Mouse (Mus musculus) hindbrain, embryonic 12.5 days (tissue): ENCODE measurements around the gene Med15. TPM values are rescaled to one million over a fixed set of nuclear protein-coding genes. Genes with fewer than 3 reads are reported as not detected.
A peak's percentile ranks its signal among the peaks of the same experiment; 100 is the strongest.

Experiments used
- ATAC-seq: fragments of 200-750 bp; cut with Nextera tagmentation; 2 replicates; pipeline ENCODE4 v1.8.0; 2017; ENCODE audit warnings: moderate TSS enrichment; ENCODE audit not compliant: low FRiP score
- H3K27ac ChIP-seq: fragments of 300-500 bp; sonication (generic); 2 replicates; pipeline ENCODE4 v1.5.1; 2016; ENCODE audit warnings: mild to moderate bottlenecking
- H3K27me3 ChIP-seq: fragments of 300-500 bp; sonication (generic); 2 replicates; pipeline ENCODE4 v1.6.1; 2016; ENCODE audit warnings: mild to moderate bottlenecking
- H3K36me3 ChIP-seq: fragments of 300-500 bp; sonication (generic); 2 replicates; pipeline ENCODE4 v1.6.1; 2016; ENCODE audit warnings: mild to moderate bottlenecking
- H3K4me1 ChIP-seq: fragments of 300-500 bp; sonication (generic); 2 replicates; pipeline ENCODE4 v1.6.1; 2016
- H3K4me2 ChIP-seq: fragments of 300-500 bp; sonication (generic); replicated peaks from 2 replicates; pipeline ENCODE4 v1.6.1; 2016; ENCODE audit warnings: mild to moderate bottlenecking
- H3K4me3 ChIP-seq: fragments of 300-500 bp; sonication (generic); 2 replicates; pipeline ENCODE4 v1.5.1; 2016; ENCODE audit warnings: mild to moderate bottlenecking
- H3K9ac ChIP-seq: fragments of 300-500 bp; sonication (generic); 2 replicates; pipeline ENCODE4 v1.6.1; 2016; ENCODE audit warnings: mild to moderate bottlenecking, moderate library complexity
- H3K9me3 ChIP-seq: fragments of 300-500 bp; sonication (generic); replicated peaks from 2 replicates; pipeline ENCODE4 v1.6.1; 2016; ENCODE audit warnings: mild to moderate bottlenecking
- WGBS: fragments of 180-500 bp; shearing (Covaris S2); methylation state at CpG from one replicate; pipeline ENCODE4 v1.1.7; 2016; 5-methylcytosine and 5-hydroxymethylcytosine counted together
- polyA plus RNA-seq: library from polyadenylated mRNA; unstranded; fragments of >200 nt; fragmentation: Nextera tagmentation; extraction: Ambion mirVana; gene quantifications from 2 replicates; pipeline ENCODE4 v1.2.1, GENCODE M21; 2016

Med15 gene
- 45.2 and 51.7 TPM in 2 replicates for polyA plus RNA-seq

- no peak within 1 kb of the TSS for H3K4me2 ChIP-seq
Measured at GRCm38 (mm10) chr16:17732841-17733340, at the start of gene Med15. Gene Med15 (minus strand): TSS chr16:17732891.

GRCm38 (mm10) chr16:17779692-17780091 is 47.0 kb upstream of the Med15 start:
- Histone ChIP-seq H3K36me3 (peaks cover 66% of the 10 kb centered on the region), H3K27me3 (no peaks in the 10 kb centered on the region), H3K4me1 (no peaks in the 10 kb centered on the region), H3K4me3 (no peak overlapping the region), H3K9me3 (no peaks in the 10 kb centered on the region), H3K9ac (no peak overlapping the region), H3K4me2 (no peak overlapping the region), H3K27ac (no peak overlapping the region)
- no peak for ATAC-seq
- WGBS: 84% methylated on average over 1 of the region's 1 CpGs

More at GRCm38 (mm10) chr16:17732841-17733340, at the start of gene Med15:
- WGBS: 52% methylated on average over 3 of the region's 3 CpGs
- no peaks in the 10 kb centered on the region for H3K9me3 ChIP-seq
- peaks cover 4% of the 10 kb centered on the region; the same call in 1 of the 2 replicates for H3K27me3 ChIP-seq
- H3K4me1 ChIP-seq: no peaks in the 10 kb centered on the region
- no peaks in the 10 kb centered on the region for H3K36me3 ChIP-seq
- H3K9ac ChIP-seq: no peak within 1 kb of the TSS
- no peak within 1 kb of the TSS for H3K27ac ChIP-seq
- no peak for ATAC-seq
- H3K4me3 ChIP-seq: no peak within 1 kb of the TSS

- no peak overlapping the region for H3K27ac ChIP-seq
- no peak overlapping the region for H3K4me3 ChIP-seq
- no peak for ATAC-seq
- no peaks in the 10 kb centered on the region for H3K27me3 ChIP-seq
- no peaks in the 10 kb centered on the region for H3K9me3 ChIP-seq
- H3K36me3 ChIP-seq: peaks cover 61% of the 10 kb centered on the region
- H3K4me1 ChIP-seq: no peaks in the 10 kb centered on the region
- 82% methylated on average over 4 of the region's 4 CpGs for WGBS
- H3K4me2 ChIP-seq: no peak overlapping the region
- H3K9ac ChIP-seq: no peak overlapping the region
Measured at GRCm38 (mm10) chr16:17778223-17778622, 45.5 kb upstream of the Med15 start.

- 72% methylated on average over 11 of the region's 11 CpGs for WGBS
- H3K9me3 ChIP-seq: no peaks in the 10 kb centered on the region
- H3K4me3 ChIP-seq: no peak overlapping the region
- H3K36me3 ChIP-seq: peaks cover 58% of the 10 kb centered on the region
- H3K4me2 ChIP-seq: no peak overlapping the region
- H3K27me3 ChIP-seq: no peaks in the 10 kb centered on the region
- H3K27ac ChIP-seq: no peak overlapping the region
- no peak overlapping the region for H3K9ac ChIP-seq
- ATAC-seq: no peak
- H3K4me1 ChIP-seq: no peaks in the 10 kb centered on the region
Measured at GRCm38 (mm10) chr16:17776828-17777227, 44.1 kb upstream of the Med15 start.

- Histone ChIP-seq H3K36me3 (peaks cover 49% of the 10 kb centered on the region), H3K4me1 (no peaks in the 10 kb centered on the region), H3K9me3 (no peaks in the 10 kb centered on the region), H3K4me2 (no peak overlapping the region), H3K27me3 (no peaks in the 10 kb centered on the region), H3K4me3 (no peak overlapping the region), H3K9ac (no peak overlapping the region), H3K27ac (no peak overlapping the region)
- WGBS: 82% methylated on average over 4 of the region's 4 CpGs
- ATAC-seq: no peak
Measured at GRCm38 (mm10) chr16:17771117-17771865, 38.6 kb upstream of the Med15 start.

- Histone ChIP-seq H3K9me3 (no peaks in the 10 kb centered on the region), H3K27ac (no peak overlapping the region), H3K4me1 (no peaks in the 10 kb centered on the region), H3K4me3 (no peak overlapping the region), H3K4me2 (no peak overlapping the region), H3K36me3 (peaks cover 57% of the 10 kb centered on the region), H3K27me3 (no peaks in the 10 kb centered on the region), H3K9ac (no peak overlapping the region)
- ATAC-seq: no peak
- 86% methylated on average over 7 of the region's 7 CpGs for WGBS
Measured at GRCm38 (mm10) chr16:17768834-17769233, 36.1 kb upstream of the Med15 start.

GRCm38 (mm10) chr16:17764108-17764511 is 31.4 kb upstream of the Med15 start:
- Histone ChIP-seq H3K4me2 (no peak overlapping the region), H3K4me3 (no peak overlapping the region), H3K9ac (no peak overlapping the region), H3K36me3 (peaks cover 31% of the 10 kb centered on the region), H3K4me1 (peaks cover 21% of the 10 kb centered on the region), H3K27me3 (no peaks in the 10 kb centered on the region), H3K27ac (no peak overlapping the region), H3K9me3 (no peaks in the 10 kb centered on the region)
- ATAC-seq: no peak
- 83% methylated on average over 4 of the region's 4 CpGs for WGBS

GRCm38 (mm10) chr16:17761074-17761473 is 28.4 kb upstream of the Med15 start:
- Histone ChIP-seq H3K4me2 (0 out of 2 replicates have a peak overlapping the region, but pooled peaks have one; percentile 97), H3K36me3 (peaks cover 12% of the 10 kb centered on the region), H3K4me1 (peaks cover 26% of the 10 kb centered on the region), H3K27ac (no peak overlapping the region), H3K9ac (no peak overlapping the region), H3K4me3 (no peak overlapping the region), H3K27me3 (peaks cover 3% of the 10 kb centered on the region; the same call in 1 of the 2 replicates), H3K9me3 (no peaks in the 10 kb centered on the region)
- no peak for ATAC-seq
- WGBS: 42% methylated on average over 1 of the region's 1 CpGs

GRCm38 (mm10) chr16:17760657-17761056 is 28.0 kb upstream of the Med15 start:
- no peak for ATAC-seq
- 34% methylated on average over 8 of the region's 8 CpGs for WGBS
- H3K9ac ChIP-seq: no peak overlapping the region
- no peak overlapping the region for H3K27ac ChIP-seq
- H3K4me3 ChIP-seq: peak overlapping the region; percentile 76
- peaks cover 8% of the 10 kb centered on the region for H3K36me3 ChIP-seq
- peak overlapping the region; percentile 97 for H3K4me2 ChIP-seq
- no peaks in the 10 kb centered on the region for H3K9me3 ChIP-seq
- H3K27me3 ChIP-seq: peaks cover 3% of the 10 kb centered on the region; the same call in 1 of the 2 replicates
- peaks cover 26% of the 10 kb centered on the region for H3K4me1 ChIP-seq

GRCm38 (mm10) chr16:17759813-17760321 is 27.2 kb upstream of the Med15 start:
- peak overlapping the region; percentile 76 for H3K4me3 ChIP-seq
- H3K9ac ChIP-seq: peak overlapping the region; percentile 92
- WGBS: under 1% methylated on average over 54 of the region's 54 CpGs
- peaks cover 3% of the 10 kb centered on the region; the same call in 1 of the 2 replicates for H3K27me3 ChIP-seq
- peak overlapping the region; percentile 67 for H3K27ac ChIP-seq
- H3K4me2 ChIP-seq: peak overlapping the region; percentile 97
- H3K9me3 ChIP-seq: no peaks in the 10 kb centered on the region
- H3K36me3 ChIP-seq: peaks cover 5% of the 10 kb centered on the region; the same call in 1 of the 2 replicates
- H3K4me1 ChIP-seq: peaks cover 26% of the 10 kb centered on the region
- peak; percentile 68 for ATAC-seq

- ATAC-seq: peak; percentile 96
- H3K4me2 ChIP-seq: peak within 1 kb of the TSS; percentile 97
- peak within 1 kb of the TSS; percentile 92 for H3K9ac ChIP-seq
- no peaks in the 10 kb centered on the region for H3K9me3 ChIP-seq
- peaks cover 3% of the 10 kb centered on the region; the same call in 1 of the 2 replicates for H3K27me3 ChIP-seq
- WGBS: 2% methylated on average over 26 of the region's 28 CpGs
- H3K27ac ChIP-seq: peak within 1 kb of the TSS; percentile 67
- peaks cover 26% of the 10 kb centered on the region for H3K4me1 ChIP-seq
- peak within 1 kb of the TSS; percentile 76 for H3K4me3 ChIP-seq
- H3K36me3 ChIP-seq: peaks cover 2% of the 10 kb centered on the region; the same call in 1 of the 2 replicates
Measured at GRCm38 (mm10) chr16:17759344-17759773, 26.7 kb upstream of the Med15 start, which contains the start of gene Klhl22. Gene Klhl22 (plus strand): TSS chr16:17759618.

- Histone ChIP-seq H3K4me1 (peaks cover 26% of the 10 kb centered on the region), H3K36me3 (no peaks in the 10 kb centered on the region), H3K9me3 (no peaks in the 10 kb centered on the region), H3K4me2 (peak overlapping the region; percentile 97), H3K9ac (peak overlapping the region; percentile 92), H3K4me3 (peak overlapping the region; percentile 76), H3K27me3 (peaks cover 3% of the 10 kb centered on the region; the same call in 1 of the 2 replicates), H3K27ac (peak overlapping the region; percentile 67; the same call in 1 of the 2 replicates)
- 53% methylated on average over 9 of the region's 9 CpGs for WGBS
- no peak for ATAC-seq
Measured at GRCm38 (mm10) chr16:17758902-17759301, 26.2 kb upstream of the Med15 start.
